Mouse (Mus musculus): ENCODE data around the gene Hspb3.

DNA sequence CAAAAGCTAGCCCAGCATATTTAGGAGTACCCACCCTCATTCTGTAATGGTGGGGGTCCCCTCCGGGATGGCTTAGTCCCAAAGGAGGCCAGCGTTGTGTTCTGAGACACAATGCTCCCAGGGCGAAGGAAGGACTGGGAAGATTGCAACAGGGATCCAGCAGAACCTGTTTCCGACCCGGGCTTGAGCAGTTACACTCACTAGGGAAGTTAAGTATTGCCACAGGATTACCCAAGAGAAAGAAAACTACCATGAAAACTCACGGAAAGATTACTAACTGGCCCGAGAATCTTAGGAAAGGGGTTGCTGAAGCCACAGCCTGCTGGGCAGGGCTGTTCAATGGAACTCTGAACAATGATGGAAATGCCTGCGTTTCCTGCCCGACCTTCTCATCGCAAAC, 49.6 kb downstream of the Hspb3 start:
- TF ChIP-seq CTCF (IDR thresholded peaks at IDR 0.05; ENCODE audit: borderline replicate concordance, extremely low read depth, insufficient read depth, insufficient read length) (no peak), POLR2A (IDR thresholded peaks at IDR 0.05; ENCODE audit: borderline replicate concordance, extremely low read depth, insufficient read depth, insufficient read length, poor library complexity, severe bottlenecking) (no peak)
